In genomic region chr8:11393161-11393560, GRCm38 (mm10) we compare ENCODE assay signal across 8 mouse cellular contexts.
DNase-seq lines count a peak whose midpoint lies in the region; ATAC-seq and TF ChIP-seq lines count a peak whose summit lies in the region.

No protein-coding gene starts in this region.

- no peaks in the 10 kb centered on the region for H3K27me3 ChIP-seq in kidney, adult 2 months (replicated peaks; ENCODE audit: control insufficient read depth, insufficient read depth, low read length)
- H3K27me3 ChIP-seq in heart, embryonic 11.5 days (ENCODE audit: control insufficient read depth, insufficient read depth, low read length): no peaks in the 10 kb centered on the region

- peak overlapping the region; percentile 18 for H3K27ac ChIP-seq in kidney, adult 2 months (ENCODE audit: insufficient read depth, low read depth, low read length)
- peak overlapping the region; percentile 97 for H3K27ac ChIP-seq in brown adipose tissue, adult 24 weeks (replicated peaks; ENCODE audit: low read depth, low read length)
- peak overlapping the region; percentile 89 for H3K27ac ChIP-seq in heart, embryonic 11.5 days (ENCODE audit: low read depth, low read length)

- no peak for TF ChIP-seq CTCF in kidney, adult 2 months (conservative IDR thresholded peaks at IDR 0.05; ENCODE audit: insufficient read depth, insufficient read length, low read depth, low read length)

- H3K9ac ChIP-seq in heart, embryonic 11.5 days (ENCODE audit: low read depth, low read length): 0 out of 2 replicates have a peak overlapping the region, but pooled peaks have one; percentile 5

- H3K4me1 ChIP-seq in kidney, adult 2 months (ENCODE audit: control insufficient read depth, insufficient read depth, low read length): peaks cover 23% of the 10 kb centered on the region
- H3K4me1 ChIP-seq in brown adipose tissue, adult 24 weeks (ENCODE audit: control insufficient read depth, insufficient read depth, insufficient read length, low read length): peaks cover 66% of the 10 kb centered on the region
- H3K4me1 ChIP-seq in heart, embryonic 11.5 days (ENCODE audit: control insufficient read depth, insufficient read depth, low read length): peaks cover 44% of the 10 kb centered on the region

- no peak for TF ChIP-seq POLR2A in kidney, adult 2 months (IDR thresholded peaks at IDR 0.05; ENCODE audit: low read depth, low read length)

- H3K4me3 ChIP-seq in kidney, adult 2 months (ENCODE audit: insufficient read depth, low read depth, low read length): no peak overlapping the region
- H3K4me3 ChIP-seq in brown adipose tissue, adult 24 weeks (ENCODE audit: insufficient read depth, low read depth, low read length): no peak overlapping the region
- H3K4me3 ChIP-seq in heart, embryonic 11.5 days (ENCODE audit: low read depth, low read length): no peak overlapping the region

- WGBS in kidney, adult 2 months: 13% methylated on average over 7 of the region's 7 CpGs
- whole genome bisulfite sequencing in heart, embryonic 11.5 days (ENCODE audit: insufficient replicate concordance): 18% methylated on average over 7 of the region's 7 CpGs

- no peaks in the 10 kb centered on the region for H3K36me3 ChIP-seq in kidney, adult 2 months (ENCODE audit: control insufficient read depth, insufficient read depth, low read length)
- H3K36me3 ChIP-seq in heart, embryonic 11.5 days (ENCODE audit: control insufficient read depth, insufficient read depth, low read length): no peaks in the 10 kb centered on the region

- ATAC-seq in heart, embryonic 11.5 days (replicated peaks; ENCODE audit: insufficient number of reproducible peaks, low FRiP score, low TSS enrichment): no peak; the same call in 1 of the 2 replicates

- no peak overlapping the region for H3K4me2 ChIP-seq in heart, embryonic 11.5 days

- DNase-seq in kidney, adult 2 months: no peak
- no peak for DNase-seq in kidney, adult 11 months
- DNase-seq in lung, postnatal 36 days: peak; percentile 56
- no peak for DNase-seq in left cerebral cortex, adult 18-20 months (ENCODE audit: low spot score in 2 of 2)
- DNase-seq in frontal cortex, postnatal 14 days (ENCODE audit: low spot score in 2 of 2): no peak
- DNase-seq in right cerebral cortex, adult 2 months (ENCODE audit: low spot score in 2 of 2): no peak

- no peaks in the 10 kb centered on the region for H3K9me3 ChIP-seq in heart, embryonic 11.5 days (replicated peaks; ENCODE audit: control insufficient read depth, low read length)

Comparison
In these comparisons a context has a peak if more than half of its experiments do, and no peak if none do; other contexts are left out.
1. H3K27ac ChIP-seq: peak in every context shown above with its lines; median percentile 97 in brown adipose tissue, adult 24 weeks; 89 in heart, embryonic 11.5 days; 18 in kidney, adult 2 months.